Mouse (Mus musculus) E14TG2a.4 (cell line): ENCODE results near the gene Ccdc54.

Source experiments
- CTCF ChIP-seq: conservative IDR thresholded peaks from 2 replicates; pipeline ENCODE4 v1.5.1; 2014; ENCODE audit warnings: low read length
- NANOG ChIP-seq: IDR thresholded peaks from 2 replicates; pipeline ENCODE4 v1.6.1; 2014; ENCODE audit warnings: borderline replicate concordance, low read length, mixed read lengths

- TF ChIP-seq CTCF (no peak), NANOG (no peak)
Observed at GRCm38 (mm10) chr16:50604826-50605225, 13.9 kb upstream of the Ccdc54 start.
